Mouse (Mus musculus) G1E (cell line): ENCODE results near the gene Myo16.

Experiments used
- CTCF ChIP-seq: IDR thresholded peaks from 2 replicates; pipeline ENCODE4 v1.5.1; 2012; ENCODE audit warnings: low read depth, low read length, inconsistent platforms, mixed read lengths
- TAL1 ChIP-seq: conservative IDR thresholded peaks from 2 replicates; pipeline ENCODE4 v1.6.1; 2012; ENCODE audit warnings: low read depth, low read length, inconsistent platforms, mixed read lengths

GRCm38 (mm10) chr8:10472371-10472770 is 318.7 kb downstream of the Myo16 start:
- TF ChIP-seq TAL1 (no peak), CTCF (no peak)
